ENCODE assay signal across 15 mouse cellular contexts in genomic region chr10:96656176-96656575, GRCm38 (mm10). TPM values are rescaled to one million over a fixed set of nuclear protein-coding genes. Genes with fewer than 3 reads are reported as not detected.
A peak's percentile ranks its signal among the peaks of the same experiment; 100 is the strongest.
DNase-seq lines count a peak whose midpoint lies in the region; ATAC-seq and TF ChIP-seq lines count a peak whose summit lies in the region.
"Had no signal": no experiment of that assay in that cellular context is flagged by ENCODE, and none has a peak within 500 bp of the region (broad histone marks: within the 10 kb centered on the region; RNA-seq: fewer than 3 reads in every experiment).

No protein-coding gene starts in this region.

- DNase-seq in 416B (ENCODE audit: low read depth), result peak; percentile 75
- peak; percentile 59 for DNase-seq in induced T-regulatory cell, adult 2 months (ENCODE audit: low read depth)
- DNase-seq in lung, postnatal 36 days, result peak; percentile 35
- no peak for DNase-seq in urinary bladder, adult 2 months (ENCODE audit: low spot score)
- DNase-seq in frontal cortex, postnatal 10 days (ENCODE audit: low spot score in 2 of 2), result no peak
- no peak for DNase-seq in layer of hippocampus, postnatal 10 days (ENCODE audit: low spot score in 2 of 2)
- DNase-seq: cerebellum, adult 2 months; gastrocnemius, postnatal 25 days; right cerebral cortex, postnatal 4 days had no signal

- WGBS in kidney, embryonic 14.5 days, result 84% methylated on average over 3 of the region's 3 CpGs

- no peaks in the 10 kb centered on the region for H3K36me3 ChIP-seq in ES-Bruce4 (ENCODE audit: control insufficient read depth, insufficient read depth, low read length, poor library complexity, severe bottlenecking)
- no peaks in the 10 kb centered on the region for H3K36me3 ChIP-seq in kidney, embryonic 14.5 days (ENCODE audit: control insufficient read depth, insufficient read depth, low read length)
- H3K36me3 ChIP-seq: heart, embryonic 10.5 days; kidney, embryonic 15.5 days; limb, embryonic 13.5 days had no signal

- no peaks in the 10 kb centered on the region for H3K4me1 ChIP-seq in ES-Bruce4 (ENCODE audit: control insufficient read depth, insufficient read depth, low read length)
- no peaks in the 10 kb centered on the region for H3K4me1 ChIP-seq in kidney, embryonic 14.5 days (ENCODE audit: control insufficient read depth, insufficient read depth, low read length)
- H3K4me1 ChIP-seq: heart, embryonic 10.5 days; kidney, embryonic 15.5 days had no signal

- TF ChIP-seq CTCF in ES-Bruce4 (IDR thresholded peaks at IDR 0.05; ENCODE audit: low read depth, low read length), result no peak

- H3K9me3 ChIP-seq in ES-Bruce4 (replicated peaks; ENCODE audit: control insufficient read depth, insufficient read depth, low read length, poor library complexity, severe bottlenecking), result no peaks in the 10 kb centered on the region
- H3K9me3 ChIP-seq in kidney, embryonic 14.5 days (ENCODE audit: control insufficient read depth, low read length), result no peaks in the 10 kb centered on the region
- H3K9me3 ChIP-seq: heart, embryonic 10.5 days; kidney, embryonic 15.5 days; limb, embryonic 13.5 days had no signal

- ATAC-seq in kidney, embryonic 14.5 days (ENCODE audit: low FRiP score, low TSS enrichment), result no peak

- H3K4me3 ChIP-seq in ES-Bruce4 (ENCODE audit: low read depth, low read length), result no peak overlapping the region
- no peak overlapping the region for H3K4me3 ChIP-seq in kidney, embryonic 14.5 days (ENCODE audit: low read length)
- H3K4me3 ChIP-seq: heart, embryonic 10.5 days; kidney, embryonic 15.5 days; limb, embryonic 13.5 days had no signal

- no peak for TF ChIP-seq POLR2A in ES-Bruce4 (IDR thresholded peaks at IDR 0.05; ENCODE audit: insufficient read depth, low read length)

- H3K9ac ChIP-seq in ES-Bruce4 (ENCODE audit: low read depth, poor library complexity, severe bottlenecking), result no peak overlapping the region
- H3K9ac ChIP-seq in kidney, embryonic 14.5 days (ENCODE audit: low read depth, low read length), result no peak overlapping the region
- H3K9ac ChIP-seq: kidney, embryonic 15.5 days; limb, embryonic 13.5 days; liver, embryonic 14.5 days had no signal

- H3K27me3 ChIP-seq in ES-Bruce4 (ENCODE audit: control insufficient read depth, insufficient read depth, low read length, poor library complexity, severe bottlenecking), result no peaks in the 10 kb centered on the region
- no peaks in the 10 kb centered on the region for H3K27me3 ChIP-seq in kidney, embryonic 14.5 days (ENCODE audit: control insufficient read depth, insufficient read depth, low read length)
- H3K27me3 ChIP-seq: kidney, embryonic 15.5 days; limb, embryonic 13.5 days had no signal

- no peak for TF ChIP-seq EP300 in ES-Bruce4 (IDR thresholded peaks at IDR 0.05; ENCODE audit: insufficient read depth, low read depth, low read length)

- H3K27ac ChIP-seq in ES-Bruce4 (ENCODE audit: insufficient read depth, low read length), result peak overlapping the region; percentile 49; the same call in 1 of the 2 replicates
- H3K27ac ChIP-seq in kidney, embryonic 14.5 days (ENCODE audit: low read depth, low read length), result no peak overlapping the region
- H3K27ac ChIP-seq: heart, embryonic 10.5 days; kidney, embryonic 15.5 days; limb, embryonic 13.5 days; liver, embryonic 14.5 days had no signal

- no peak overlapping the region for H3K4me2 ChIP-seq in kidney, embryonic 14.5 days (replicated peaks; ENCODE audit: low read depth, low read length)
- H3K4me2 ChIP-seq: kidney, embryonic 15.5 days; limb, embryonic 13.5 days had no signal

RNA-seq across cellular contexts. Expression of gene Btg1, which starts 39.4 kb away (rescaled TPM):
- 42.0 and 42.6 TPM in 2 replicates for polyA plus RNA-seq in ES-Bruce4 (2011; ENCODE audit: insufficient read depth, insufficient read length, low read depth, missing spikeins)
- polyA plus RNA-seq in kidney, embryonic 14.5 days (2014; fragmentation: Nextera tagmentation; extraction: Ambion mirVana), result 47.3 and 55.9 TPM in 2 replicates
- polyA plus RNA-seq in urinary bladder, adult 2 months (2012; rRNA removed), result 62.9 and 72.6 TPM in 2 replicates
- total RNA-seq in layer of hippocampus, postnatal 10 days (2021), result 10 to 100 TPM; 38.1 to 44.5 TPM

Comparison
In these comparisons a context has a peak if more than half of its experiments do, and no peak if none do; other contexts are left out.
1. DNase-seq: peak in 416B (single experiment), induced T-regulatory cell, adult 2 months (single experiment) and lung, postnatal 36 days (single experiment); none in urinary bladder, adult 2 months (single experiment), frontal cortex, postnatal 10 days (0 of 2) and layer of hippocampus, postnatal 10 days (0 of 2).